Mouse (Mus musculus) MEL (cell line): ENCODE results near the gene Mtx1. TPM values are rescaled to one million over a fixed set of nuclear protein-coding genes. Genes with fewer than 3 reads are reported as not detected.
A peak's percentile ranks its signal among the peaks of the same experiment; 100 is the strongest.

Source experiments
- DNase-seq: peaks from one replicate; pipeline ENCODE4 v3.0.0; 2011; ENCODE audit warnings: low read depth, low spot score
- H3K27ac ChIP-seq: 2 replicates; pipeline ENCODE4 v1.5.1; 2012; ENCODE audit warnings: low read depth, mild to moderate bottlenecking, control low read depth, low read length, moderate library complexity; ENCODE audit not compliant: control insufficient read depth
- H3K27me3 ChIP-seq, 2 experiments: fragments of 150-350 bp in 1 of 2; sonication (generic) in 1 of 2; 2 replicates each; pipeline ENCODE4 v1.6.1; 2012; ENCODE audit warnings: low read length in 2 of 2, mild to moderate bottlenecking in 2 of 2, improper control_type of control experiment in 1 of 2, moderate library complexity in 1 of 2; ENCODE audit not compliant: insufficient read depth in 2 of 2, control insufficient read depth in 1 of 2
- H3K36me3 ChIP-seq, 2 experiments: 2 replicates each; pipeline ENCODE4 v1.6.1; 2012 to 2014; ENCODE audit warnings: low read length in 2 of 2, improper control_type of control experiment in 1 of 2, inconsistent platforms in 1 of 2, mild to moderate bottlenecking in 1 of 2; ENCODE audit not compliant: insufficient read depth in 2 of 2, control insufficient read depth in 1 of 2
- H3K4me1 ChIP-seq, 2 experiments: fragments of 150-350 bp in 1 of 2; sonication (generic) in 1 of 2; 2 replicates each; pipeline ENCODE4 v1.6.1; 2012; ENCODE audit warnings: low read length in 2 of 2, improper control_type of control experiment in 1 of 2, mild to moderate bottlenecking in 1 of 2; ENCODE audit not compliant: insufficient read depth in 2 of 2, control insufficient read depth in 1 of 2
- H3K4me3 ChIP-seq, 2 experiments: fragments of 150-350 bp in 1 of 2; sonication (generic) in 1 of 2; 2 replicates each; pipeline ENCODE4 v1.5.1; 2012; ENCODE audit warnings: low read depth in 2 of 2, low read length in 2 of 2, mild to moderate bottlenecking in 2 of 2, moderate library complexity in 2 of 2, control low read depth in 1 of 2, improper control_type of control experiment in 1 of 2; ENCODE audit not compliant: control insufficient read depth in 1 of 2, insufficient read depth in 1 of 2
- H3K79me2 ChIP-seq: 2 replicates; pipeline ENCODE4 v1.6.1; 2012; ENCODE audit warnings: mild to moderate bottlenecking, low read length, moderate library complexity; ENCODE audit not compliant: control insufficient read depth, poor library complexity, insufficient read depth
- H3K9ac ChIP-seq: 2 replicates; pipeline ENCODE4 v1.6.1; 2012; ENCODE audit warnings: low read depth, mild to moderate bottlenecking, control low read depth, low read length, moderate library complexity; ENCODE audit not compliant: control insufficient read depth, poor library complexity, severe bottlenecking
- H3K9me3 ChIP-seq: fragments of 150-350 bp; sonication (generic); replicated peaks from 2 replicates; pipeline ENCODE4 v1.6.1; 2012; ENCODE audit warnings: mild to moderate bottlenecking, low read length, improper control_type of control experiment, moderate library complexity; ENCODE audit not compliant: insufficient read depth
- BHLHE40 ChIP-seq: IDR thresholded peaks from 2 replicates; pipeline ENCODE4 v1.6.1; 2012; ENCODE audit warnings: low read depth, mild to moderate bottlenecking, inconsistent platforms, low read length, improper control_type of control experiment, borderline replicate concordance
- CHD1 ChIP-seq: IDR thresholded peaks from 2 replicates; pipeline ENCODE4 v1.6.1; 2012; ENCODE audit warnings: low read depth, mild to moderate bottlenecking, inconsistent platforms, low read length, improper control_type of control experiment
- CHD2 ChIP-seq: IDR thresholded peaks from 2 replicates; pipeline ENCODE4 v1.6.1; 2011; ENCODE audit warnings: low read length, improper control_type of control experiment
- E2F4 ChIP-seq: IDR thresholded peaks from 2 replicates; pipeline ENCODE4 v1.6.1; 2011; ENCODE audit warnings: low read depth, low read length, improper control_type of control experiment, borderline replicate concordance
- ELF1 ChIP-seq: IDR thresholded peaks from 2 replicates; pipeline ENCODE4 v1.6.1; 2014; ENCODE audit warnings: low read depth, mild to moderate bottlenecking, inconsistent platforms, low read length, improper control_type of control experiment, moderate library complexity
- KAT2A ChIP-seq: conservative IDR thresholded peaks from 2 replicates; pipeline ENCODE4 v1.6.1; 2012; ENCODE audit warnings: low read depth, low read length, improper control_type of control experiment, inconsistent platforms
- MAZ ChIP-seq: IDR thresholded peaks from 2 replicates; pipeline ENCODE4 v1.6.1; 2012; ENCODE audit warnings: low read depth, mild to moderate bottlenecking, inconsistent platforms, low read length, improper control_type of control experiment
- MXI1 ChIP-seq: IDR thresholded peaks from 2 replicates; pipeline ENCODE4 v1.6.1; 2011; ENCODE audit warnings: mild to moderate bottlenecking, low read depth, low read length, improper control_type of control experiment
- MYB ChIP-seq: IDR thresholded peaks from 2 replicates; pipeline ENCODE4 v1.6.1; 2011; ENCODE audit warnings: mild to moderate bottlenecking, low read depth, low read length, improper control_type of control experiment
- NELFE ChIP-seq: IDR thresholded peaks from 2 replicates; pipeline ENCODE4 v1.6.1; 2011; ENCODE audit warnings: low read depth, low read length, improper control_type of control experiment
- POLR2A ChIP-seq, 2 experiments: IDR thresholded peaks; 2 replicates each; pipeline ENCODE4 v1.6.1; 2011 to 2012; ENCODE audit warnings: low read length in 2 of 2, mild to moderate bottlenecking in 2 of 2, control low read depth in 1 of 2, improper control_type of control experiment in 1 of 2, low read depth in 1 of 2, moderate library complexity in 1 of 2; ENCODE audit not compliant: control insufficient read depth in 1 of 2, insufficient read depth in 1 of 2, poor library complexity in 1 of 2
- POLR2AphosphoS2 ChIP-seq: IDR thresholded peaks from 2 replicates; pipeline ENCODE4 v1.6.1; 2011; ENCODE audit warnings: low read length, improper control_type of control experiment
- SIN3A ChIP-seq: IDR thresholded peaks from 2 replicates; pipeline ENCODE4 v1.6.1; 2012; ENCODE audit warnings: low read length, improper control_type of control experiment, inconsistent platforms
- TAL1 ChIP-seq: IDR thresholded peaks from 2 replicates; pipeline ENCODE4 v1.6.1; 2012; ENCODE audit warnings: mild to moderate bottlenecking, inconsistent platforms, low read length, moderate library complexity, mixed read lengths
- TCF12 ChIP-seq: IDR thresholded peaks from 2 replicates; pipeline ENCODE4 v1.6.1; 2014; ENCODE audit warnings: low read depth, mild to moderate bottlenecking, inconsistent platforms, low read length, improper control_type of control experiment, moderate library complexity
- USF1 ChIP-seq: IDR thresholded peaks from 2 replicates; pipeline ENCODE4 v1.6.1; 2014; ENCODE audit warnings: low read depth, mild to moderate bottlenecking, inconsistent platforms, low read length, improper control_type of control experiment, moderate library complexity
- USF2 ChIP-seq, 2 experiments: IDR thresholded peaks; 2 replicates each; pipeline ENCODE4 v1.6.1; 2011 to 2012; ENCODE audit warnings: improper control_type of control experiment in 2 of 2, low read length in 2 of 2, borderline replicate concordance in 1 of 2, inconsistent platforms in 1 of 2, low read depth in 1 of 2, mild to moderate bottlenecking in 1 of 2; ENCODE audit not compliant: insufficient read depth in 1 of 2
- ZC3H11A ChIP-seq: IDR thresholded peaks from 2 replicates; pipeline ENCODE4 v1.6.1; 2012; ENCODE audit warnings: low read depth, mild to moderate bottlenecking, inconsistent platforms, low read length, improper control_type of control experiment
- ZKSCAN1 ChIP-seq: IDR thresholded peaks from 2 replicates; pipeline ENCODE4 v1.6.1; 2012; ENCODE audit warnings: low read depth, mild to moderate bottlenecking, inconsistent platforms, low read length, improper control_type of control experiment, moderate library complexity
- ZMIZ1 ChIP-seq: IDR thresholded peaks from 2 replicates; pipeline ENCODE4 v1.6.1; 2012; ENCODE audit warnings: low read depth, mild to moderate bottlenecking, inconsistent platforms, low read length, improper control_type of control experiment, moderate library complexity
- ZNF384 ChIP-seq: IDR thresholded peaks from 2 replicates; pipeline ENCODE4 v1.6.1; 2012; ENCODE audit warnings: low read depth, mild to moderate bottlenecking, inconsistent platforms, low read length, improper control_type of control experiment
- polyA plus RNA-seq, 2 experiments: library from polyadenylated mRNA; stranded (reverse) in 1 of 2; unstranded in 1 of 2; fragments of >175 nt in 1 of 2; fragments of >200 nt in 1 of 2; gene quantifications; 2 replicates each; pipeline versions ENCODE4 v1.2.1 to v1.2.4; 2012; ENCODE audit warnings: low replicate concordance in 2 of 2, low read depth in 1 of 2; ENCODE audit not compliant: insufficient read length in 2 of 2, insufficient read depth in 1 of 2, missing spikeins in 1 of 2
- total RNA-seq: library from RNA; depleted of rRNA; stranded (reverse); fragments of 300-350 nt; gene quantifications from 2 replicates; pipeline ENCODE4 v1.2.3, GENCODE M21; 2012

Mtx1 gene
- total and polyA plus RNA-seq, 3 experiments, result 314 to 369 TPM; not detected in 1

DNA sequence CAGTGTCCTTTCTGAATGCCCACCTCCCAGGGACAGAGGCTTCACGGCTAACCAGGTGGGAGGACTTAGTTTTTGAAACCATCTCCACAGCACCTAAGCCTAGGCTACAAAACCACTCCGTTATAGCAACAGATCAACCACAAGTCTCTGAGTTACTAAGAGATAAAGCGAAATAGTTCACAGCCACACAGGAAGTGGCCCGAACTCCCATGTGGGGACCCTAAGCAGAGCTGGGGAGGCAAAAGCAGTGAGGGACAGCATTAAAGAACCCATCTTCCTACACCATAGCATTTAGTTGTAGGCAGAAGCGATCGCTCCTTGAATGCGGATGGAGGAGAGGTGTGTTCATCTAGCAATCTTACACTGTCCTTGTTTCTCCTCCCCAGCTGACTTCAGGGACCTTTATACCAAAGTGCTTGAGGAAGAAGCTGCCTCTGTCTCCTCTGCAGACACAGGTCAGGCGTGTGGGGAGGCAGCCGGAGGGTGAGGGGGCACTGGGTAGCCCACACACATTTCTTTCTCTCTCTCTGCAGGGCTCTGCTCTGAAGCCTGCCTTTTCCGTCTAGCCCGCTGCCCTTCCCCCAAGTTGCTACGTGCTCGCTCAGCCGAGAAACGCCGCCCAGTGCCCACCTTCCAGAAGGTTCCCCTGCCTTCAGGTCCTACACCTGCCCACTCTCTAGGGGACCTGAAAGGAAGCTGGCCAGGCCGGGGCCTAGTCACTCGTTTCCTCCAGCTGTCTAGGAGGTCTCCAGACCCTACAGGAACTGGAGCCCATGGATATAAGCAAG lies 39.0 kb downstream of the Mtx1 start (continued):
- TF ChIP-seq E2F4 (no peak), USF1 (0 out of 2 replicates have a peak, but pooled peaks have one; percentile 26), ZMIZ1 (no peak), POLR2AphosphoS2 (no peak), CHD1 (no peak), KAT2A (no peak), MXI1 (peak; percentile 79), ZC3H11A (no peak), ZKSCAN1 (no peak), NELFE (0 out of 2 replicates have a peak, but pooled peaks have one; percentile 20), TCF12 (peak; percentile 53; the same call in 1 of the 2 replicates), POLR2A (IDR thresholded peaks at IDR 0.05; ENCODE audit: control insufficient read depth in 1 of 2, insufficient read depth in 1 of 2, low read depth in 1 of 2, low read length in 2 of 2, poor library complexity in 1 of 2) (no peak), TAL1 (peak; percentile 20; the same call in 1 of the 2 replicates), SIN3A (peak; percentile 43; the same call in 1 of the 2 replicates), MAZ (no peak), ELF1 (peak; percentile 72), BHLHE40 (no peak), USF2 (IDR thresholded peaks at IDR 0.05; ENCODE audit: borderline replicate concordance in 1 of 2, insufficient read depth in 1 of 2, low read depth in 1 of 2, low read length in 2 of 2) (no peak), MYB (peak; percentile 55; the same call in 1 of the 2 replicates), ZNF384 (no peak), CHD2 (no peak)

DNA sequence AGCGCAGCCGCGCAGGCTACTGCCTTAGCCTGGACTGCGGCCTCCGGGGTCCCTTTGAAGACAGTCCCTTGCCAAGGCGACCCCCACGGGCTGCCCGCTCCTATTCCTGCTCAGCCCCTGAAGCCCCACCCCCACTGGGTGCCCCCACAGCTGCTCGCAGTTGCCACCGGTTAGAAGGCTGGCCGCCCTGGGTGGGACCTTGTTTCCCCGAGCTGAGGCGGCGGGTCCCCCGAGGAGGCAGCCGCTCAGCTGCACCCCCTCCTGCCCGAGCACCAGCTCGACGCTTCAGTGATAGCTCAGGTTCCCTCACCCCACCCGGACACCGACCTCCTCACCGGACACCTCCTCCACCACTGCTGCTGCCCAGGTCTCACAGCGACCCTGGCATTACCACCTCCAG lies 39.7 kb downstream of the Mtx1 start:
- H3K36me3 ChIP-seq, result peaks cover 0 to 64% of the 10 kb centered on the region in 2 experiments; a peak in 2 of 4 replicates
- no peak overlapping the region for H3K4me3 ChIP-seq
- H3K9me3 ChIP-seq, result no peaks in the 10 kb centered on the region
- no peaks in the 10 kb centered on the region for H3K27me3 ChIP-seq
- peaks cover 41 to 81% of the 10 kb centered on the region in 2 experiments for H3K4me1 ChIP-seq
- TF ChIP-seq POLR2A (IDR thresholded peaks at IDR 0.05; ENCODE audit: control insufficient read depth in 1 of 2, insufficient read depth in 1 of 2, low read depth in 1 of 2, low read length in 2 of 2, poor library complexity in 1 of 2), result 0 out of 4 replicates have a peak, but pooled peaks of 1 of the 2 experiments have one; percentile 32
- no peak for TF ChIP-seq ZC3H11A
- no peak for DNase-seq
- H3K27ac ChIP-seq, result peak overlapping the region; percentile 63
- H3K9ac ChIP-seq, result peak overlapping the region; percentile 19
- H3K79me2 ChIP-seq, result no peaks in the 10 kb centered on the region; the same call in 1 of the 2 replicates
